Mouse (Mus musculus): Measurements from ENCODE around the gene Lrfn1.

Lrfn1 gene

DNA sequence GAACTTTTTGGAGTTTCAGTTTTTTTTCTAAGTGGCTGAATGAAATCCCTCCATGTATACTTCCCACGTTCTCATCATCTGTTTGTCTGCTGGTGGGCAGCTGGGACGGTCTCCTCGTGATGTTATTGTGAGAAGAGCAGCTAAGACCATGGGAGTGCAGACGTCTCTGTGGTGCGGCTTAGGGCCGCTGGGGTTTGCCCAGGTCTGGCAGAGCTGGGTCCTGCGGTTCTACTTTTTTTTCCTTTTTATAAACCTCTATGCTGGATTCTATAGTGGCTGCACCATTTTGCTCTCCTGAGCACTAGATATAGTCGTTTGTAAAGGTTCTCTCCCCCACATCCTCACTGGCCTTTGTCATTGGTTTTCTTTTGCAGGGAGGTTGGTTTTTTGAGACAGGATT lies 59.7 kb downstream of the Lrfn1 start:
- DNase-seq (ENCODE audit: low spot score in 2 of 2): no peak

Measured in urinary bladder, postnatal 4 days (tissue).